Mouse (Mus musculus): Measurements from ENCODE around the gene Gm10024. TPM values are rescaled to one million over a fixed set of nuclear protein-coding genes. Genes with fewer than 3 reads are reported as not detected.
"Not testable (repeated sequence)": the region's sequence is repeated elsewhere in the genome, so short reads cannot be mapped to it uniquely, and the experiment has no call there.

Gene Gm10024
- polyA plus RNA-seq, 1 experiment from 2014 or later, result not detected

- Histone ChIP-seq H3K36me3 (no peaks in the 10 kb centered on the region), H3K27ac (no peak overlapping the region), H3K4me1 (no peaks in the 10 kb centered on the region), H3K4me2 (no peak overlapping the region), H3K27me3 (replicated peaks) (no peaks in the 10 kb centered on the region), H3K9ac (no peak overlapping the region), H3K4me3 (replicated peaks) (no peak overlapping the region), H3K9me3 (no peaks in the 10 kb centered on the region)
- WGBS, result 85% methylated on average over 4 of the region's 4 CpGs
- no peak for ATAC-seq (ENCODE audit: insufficient read depth, low FRiP score, low read depth)
Observed at GRCm38 (mm10) chr10:77738929-77739328, 27.7 kb downstream of the Gm10024 start.

DNA sequence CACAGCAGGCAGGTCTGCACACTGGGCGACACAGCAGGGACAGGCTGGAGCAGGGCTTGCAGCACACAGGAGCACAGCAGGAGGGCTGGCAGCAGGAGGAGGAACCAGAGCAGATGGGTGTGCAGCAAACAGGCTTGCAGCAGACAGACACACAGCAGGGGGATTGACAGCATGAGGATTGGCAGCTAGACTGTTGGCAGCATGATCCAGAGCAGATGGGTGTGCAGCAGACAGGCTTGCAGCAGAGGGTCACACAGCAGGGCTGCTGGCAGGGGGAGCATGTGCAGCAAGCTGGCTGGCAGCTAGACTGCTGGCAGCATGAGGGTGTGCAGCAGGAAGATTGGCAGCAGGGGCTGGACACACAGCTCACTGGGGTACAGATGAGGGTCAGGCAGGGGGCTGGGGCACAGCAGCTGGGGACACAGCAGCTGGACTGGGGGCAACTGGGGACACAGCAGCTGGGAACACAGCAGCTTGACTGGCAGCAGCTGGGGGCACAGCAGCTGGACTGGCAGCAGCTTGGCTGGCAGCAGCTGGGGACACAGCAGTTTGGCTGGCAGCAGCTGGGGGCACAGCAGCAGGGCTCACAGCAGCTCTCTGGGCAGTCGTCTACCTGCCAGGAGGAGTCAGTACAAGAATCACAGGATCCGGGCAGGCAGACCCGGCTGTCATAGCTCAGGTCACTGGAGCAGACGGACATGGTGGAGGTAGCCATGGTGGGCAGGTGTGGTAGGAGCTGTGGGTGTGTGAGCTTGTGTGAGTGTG is 30.8 kb downstream of the Gm10024 start, which contains the start of gene Gm18596:
Gm18596 (minus strand) TSS at position 715 of the 765 bp plus-strand sequence.
- H3K27ac ChIP-seq; ATAC-seq (ENCODE audit: insufficient read depth, low FRiP score, low read depth); H3K36me3 ChIP-seq; H3K4me2 ChIP-seq; H3K9ac ChIP-seq; H3K9me3 ChIP-seq; H3K27me3 ChIP-seq (replicated peaks); H3K4me1 ChIP-seq; H3K4me3 ChIP-seq (replicated peaks): not testable (repeated sequence)
- 53% methylated on average over 5 of the region's 5 CpGs for WGBS

DNA sequence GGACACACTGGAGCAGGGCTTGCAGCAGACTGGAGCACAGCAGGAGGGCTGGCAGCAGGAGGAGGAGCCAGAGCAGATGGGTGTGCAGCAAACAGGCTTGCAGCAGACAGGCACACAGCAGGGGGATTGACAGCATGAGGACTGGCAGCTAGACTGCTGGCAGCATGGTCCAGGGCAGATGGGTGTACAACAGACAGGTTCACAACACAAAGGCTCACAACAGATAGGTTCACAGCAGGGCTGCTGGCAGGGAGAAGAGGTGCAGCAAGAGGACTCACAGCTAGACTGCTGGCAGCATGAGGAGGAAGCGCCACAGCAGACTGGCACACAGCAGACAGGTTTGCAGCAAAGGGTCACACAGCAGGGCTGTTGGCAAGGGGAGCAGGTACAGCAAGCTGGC is 39.4 kb downstream of the Gm10024 start:
- not testable (repeated sequence) for H3K4me2 ChIP-seq; H3K36me3 ChIP-seq; H3K4me1 ChIP-seq; H3K9ac ChIP-seq; H3K27me3 ChIP-seq (replicated peaks); H3K9me3 ChIP-seq; H3K4me3 ChIP-seq (replicated peaks); ATAC-seq (ENCODE audit: insufficient read depth, low FRiP score, low read depth); H3K27ac ChIP-seq
- 80% methylated on average over 1 of the region's 1 CpGs for WGBS

- H3K27ac ChIP-seq; H3K4me3 ChIP-seq (replicated peaks); H3K4me1 ChIP-seq; H3K4me2 ChIP-seq; H3K36me3 ChIP-seq; H3K9me3 ChIP-seq; H3K9ac ChIP-seq; ATAC-seq (ENCODE audit: insufficient read depth, low FRiP score, low read depth); H3K27me3 ChIP-seq (replicated peaks): not testable (repeated sequence)
- WGBS, result 62% methylated on average over 1 of the region's 1 CpGs
Observed at GRCm38 (mm10) chr10:77751254-77751653, 40.0 kb downstream of the Gm10024 start, which contains the start of gene Gm9736. Gene Gm9736 (minus strand): TSS chr10:77751354.

DNA sequence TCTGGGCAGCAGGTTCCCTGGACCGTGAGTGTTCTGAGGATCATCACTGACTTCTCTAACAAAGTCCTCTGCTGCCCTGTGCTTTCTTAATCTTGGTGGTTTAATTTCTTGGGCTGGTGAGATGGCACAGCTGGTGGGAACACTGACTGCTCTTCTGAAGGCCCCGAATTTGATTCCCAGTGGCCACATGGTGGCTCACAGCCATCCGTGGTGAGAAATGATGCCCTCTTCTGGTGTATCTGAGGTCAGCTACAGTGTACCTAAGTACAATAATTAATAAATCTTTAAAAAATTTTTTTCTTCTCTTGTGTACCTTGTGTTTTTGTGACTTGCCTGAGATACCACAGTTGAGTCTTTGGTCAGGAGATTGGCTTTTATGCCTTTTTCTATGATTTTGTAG is 41.1 kb downstream of the Gm10024 start:
- not testable (repeated sequence) for H3K9ac ChIP-seq; H3K36me3 ChIP-seq; H3K4me3 ChIP-seq (replicated peaks); H3K4me1 ChIP-seq; H3K9me3 ChIP-seq; H3K4me2 ChIP-seq; H3K27me3 ChIP-seq (replicated peaks); H3K27ac ChIP-seq; ATAC-seq (ENCODE audit: insufficient read depth, low FRiP score, low read depth)
- 46% methylated on average over 3 of the region's 3 CpGs for WGBS

GRCm38 (mm10) chr10:77753448-77753847 is 42.2 kb downstream of the Gm10024 start:
- H3K4me2 ChIP-seq, result no peak overlapping the region
- H3K27ac ChIP-seq, result no peak overlapping the region
- H3K9ac ChIP-seq, result no peak overlapping the region
- no peak overlapping the region for H3K4me3 ChIP-seq (replicated peaks)
- H3K4me1 ChIP-seq, result no peaks in the 10 kb centered on the region
- no peaks in the 10 kb centered on the region for H3K36me3 ChIP-seq
- H3K9me3 ChIP-seq, result no peaks in the 10 kb centered on the region
- no peaks in the 10 kb centered on the region for H3K27me3 ChIP-seq (replicated peaks)
- no peak for ATAC-seq (ENCODE audit: insufficient read depth, low FRiP score, low read depth)

- 40% methylated on average over 1 of the region's 1 CpGs for WGBS
- H3K36me3 ChIP-seq, result not testable (repeated sequence)
Observed at GRCm38 (mm10) chr10:77759582-77759981, 48.3 kb downstream of the Gm10024 start, which contains the start of gene Gm3233. Gene Gm3233 (minus strand): TSS chr10:77759682.

More at GRCm38 (mm10) chr10:77759582-77759981, 48.3 kb downstream of the Gm10024 start, which contains the start of gene Gm3233:
- H3K4me2 ChIP-seq; H3K27ac ChIP-seq; H3K9ac ChIP-seq; H3K4me3 ChIP-seq (replicated peaks); H3K27me3 ChIP-seq (replicated peaks); H3K4me1 ChIP-seq; ATAC-seq (ENCODE audit: insufficient read depth, low FRiP score, low read depth); H3K9me3 ChIP-seq: not testable (repeated sequence)

Other genes starting within 250 kb of the Gm10024 start
- 36.1 and 40.0 TPM in 2 replicates for gene Fam207a, start 195.7 kb upstream of the Gm10024 start, polyA plus RNA-seq (2015; fragmentation: Nextera tagmentation; extraction: Ambion mirVana)
- 6.0 and 6.9 TPM in 2 replicates for gene Itgb2, start 181.2 kb upstream of the Gm10024 start, polyA plus RNA-seq (2015; fragmentation: Nextera tagmentation; extraction: Ambion mirVana)
- gene Pttg1ip, start 129.7 kb upstream of the Gm10024 start, polyA plus RNA-seq (2015; fragmentation: Nextera tagmentation; extraction: Ambion mirVana), result 174 and 178 TPM in 2 replicates
- gene Sumo3, start 105.4 kb upstream of the Gm10024 start, polyA plus RNA-seq (2015; fragmentation: Nextera tagmentation; extraction: Ambion mirVana), result 324 and 334 TPM in 2 replicates
- 4.8 TPM in 1 of 2 replicates, not detected in the other for gene Gm49325, start 105.3 kb upstream of the Gm10024 start, polyA plus RNA-seq (2015; fragmentation: Nextera tagmentation; extraction: Ambion mirVana)
- gene Ube2g2, start 89.2 kb upstream of the Gm10024 start, polyA plus RNA-seq (2015; fragmentation: Nextera tagmentation; extraction: Ambion mirVana), result 70.7 and 73.3 TPM in 2 replicates
- gene Tspear, start 24.9 kb upstream of the Gm10024 start, polyA plus RNA-seq (2015; fragmentation: Nextera tagmentation; extraction: Ambion mirVana), result 0.85 and 1.0 TPM in 2 replicates
- not detected in 2 replicates for gene Gm19402, start 20.7 kb upstream of the Gm10024 start, polyA plus RNA-seq (2015; fragmentation: Nextera tagmentation; extraction: Ambion mirVana)
- gene Gm9508, start 14.2 kb upstream of the Gm10024 start, polyA plus RNA-seq (2015; fragmentation: Nextera tagmentation; extraction: Ambion mirVana), result not detected in 2 replicates
- gene Gm10272, start 4.8 kb upstream of the Gm10024 start, polyA plus RNA-seq (2015; fragmentation: Nextera tagmentation; extraction: Ambion mirVana), result not detected in 2 replicates
- gene Gm10142, start 4.3 kb downstream of the Gm10024 start, polyA plus RNA-seq (2015; fragmentation: Nextera tagmentation; extraction: Ambion mirVana), result not detected in 2 replicates
- gene Krtap12-1, start 9.1 kb downstream of the Gm10024 start, polyA plus RNA-seq (2015; fragmentation: Nextera tagmentation; extraction: Ambion mirVana), result not detected in 2 replicates
- gene Gm10100, start 15.0 kb downstream of the Gm10024 start, polyA plus RNA-seq (2015; fragmentation: Nextera tagmentation; extraction: Ambion mirVana), result not detected in 2 replicates
- gene Gm18596, start 31.2 kb downstream of the Gm10024 start, polyA plus RNA-seq (2015; fragmentation: Nextera tagmentation; extraction: Ambion mirVana), result not detected in 2 replicates
- not detected in 2 replicates for gene Gm9736, start 39.9 kb downstream of the Gm10024 start, polyA plus RNA-seq (2015; fragmentation: Nextera tagmentation; extraction: Ambion mirVana)
- gene Gm3233, start 48.2 kb downstream of the Gm10024 start, polyA plus RNA-seq (2015; fragmentation: Nextera tagmentation; extraction: Ambion mirVana), result not detected in 2 replicates
- gene Gm3238, start 59.9 kb downstream of the Gm10024 start, polyA plus RNA-seq (2015; fragmentation: Nextera tagmentation; extraction: Ambion mirVana), result not detected in 2 replicates
- gene Gm7138, start 65.5 kb downstream of the Gm10024 start, polyA plus RNA-seq (2015; fragmentation: Nextera tagmentation; extraction: Ambion mirVana), result not detected in 2 replicates
- not detected in 2 replicates for gene Gm3250, start 71.1 kb downstream of the Gm10024 start, polyA plus RNA-seq (2015; fragmentation: Nextera tagmentation; extraction: Ambion mirVana)
- gene Gm7137, start 76.7 kb downstream of the Gm10024 start, polyA plus RNA-seq (2015; fragmentation: Nextera tagmentation; extraction: Ambion mirVana), result not detected in 2 replicates
- not detected in 2 replicates for gene Gm9639, start 83.6 kb downstream of the Gm10024 start, polyA plus RNA-seq (2015; fragmentation: Nextera tagmentation; extraction: Ambion mirVana)
- not detected in 2 replicates for gene Gm19668, start 87.7 kb downstream of the Gm10024 start, polyA plus RNA-seq (2015; fragmentation: Nextera tagmentation; extraction: Ambion mirVana)
- not detected in 2 replicates for gene Gm9507, start 100.4 kb downstream of the Gm10024 start, polyA plus RNA-seq (2015; fragmentation: Nextera tagmentation; extraction: Ambion mirVana)
- not detected in 2 replicates for gene Gm2696, start 103.2 kb downstream of the Gm10024 start, polyA plus RNA-seq (2015; fragmentation: Nextera tagmentation; extraction: Ambion mirVana)
- not detected in 2 replicates for gene Krtap10-4, start 115.6 kb downstream of the Gm10024 start, polyA plus RNA-seq (2015; fragmentation: Nextera tagmentation; extraction: Ambion mirVana)
- not detected in 2 replicates for gene Krtap10-10, start 124.5 kb downstream of the Gm10024 start, polyA plus RNA-seq (2015; fragmentation: Nextera tagmentation; extraction: Ambion mirVana)
- gene Gm36176, start 135.3 kb downstream of the Gm10024 start, polyA plus RNA-seq (2015; fragmentation: Nextera tagmentation; extraction: Ambion mirVana), result not detected in 2 replicates
- not detected in 2 replicates for gene Gm10318, start 141.4 kb downstream of the Gm10024 start, polyA plus RNA-seq (2015; fragmentation: Nextera tagmentation; extraction: Ambion mirVana)
- not detected in 2 replicates for gene Gm3285, start 150.5 kb downstream of the Gm10024 start, polyA plus RNA-seq (2015; fragmentation: Nextera tagmentation; extraction: Ambion mirVana)
- 5.0 and 6.4 TPM in 2 replicates for gene Lrrc3, start 191.1 kb downstream of the Gm10024 start, polyA plus RNA-seq (2015; fragmentation: Nextera tagmentation; extraction: Ambion mirVana)